In genomic region chr14:52195691-52196090, GRCm38 (mm10) we compare ENCODE assay signal across 7 mouse cellular contexts. TPM values are rescaled to one million over a fixed set of nuclear protein-coding genes. Genes with fewer than 3 reads are reported as not detected.
A peak's percentile ranks its signal among the peaks of the same experiment; 100 is the strongest.
DNase-seq lines count a peak whose midpoint lies in the region; ATAC-seq lines count a peak whose summit lies in the region.

No protein-coding gene starts in this region.

- peak overlapping the region; percentile 100 for H3K4me3 ChIP-seq in heart, embryonic 11.5 days (ENCODE audit: low read depth, low read length)
- H3K4me3 ChIP-seq in kidney, embryonic 15.5 days (replicated peaks) = peak overlapping the region; percentile 78

- WGBS in heart, embryonic 11.5 days (ENCODE audit: insufficient replicate concordance) = 10% methylated on average over 3 of the region's 3 CpGs
- 20% methylated on average over 3 of the region's 3 CpGs for WGBS in kidney, embryonic 15.5 days

- H3K4me2 ChIP-seq in heart, embryonic 11.5 days = peak overlapping the region; percentile 84
- H3K4me2 ChIP-seq in kidney, embryonic 15.5 days = peak overlapping the region; percentile 62

- no peaks in the 10 kb centered on the region for H3K27me3 ChIP-seq in heart, embryonic 11.5 days (ENCODE audit: control insufficient read depth, insufficient read depth, low read length)
- H3K27me3 ChIP-seq in kidney, embryonic 15.5 days = no peaks in the 10 kb centered on the region

- H3K9ac ChIP-seq in heart, embryonic 11.5 days (ENCODE audit: low read depth, low read length) = no peak overlapping the region
- peak overlapping the region; percentile 97; the same call in 1 of the 2 replicates for H3K9ac ChIP-seq in kidney, embryonic 15.5 days

- peak; percentile 83 to 86 for DNase-seq in B cell, adult 2 months
- DNase-seq in ES-CJ7 (ENCODE audit: low read depth, low spot score) = peak; percentile 75
- DNase-seq in cerebellum, postnatal 10 days = peak; percentile 73 to 75
- peak; percentile 65 for DNase-seq in lung, postnatal 10 days
- DNase-seq in spleen, adult 18-20 months = peak; percentile 30 to 59

- H3K36me3 ChIP-seq in heart, embryonic 11.5 days (ENCODE audit: control insufficient read depth, insufficient read depth, low read length) = peaks cover 10% of the 10 kb centered on the region; the same call in 1 of the 2 replicates
- H3K36me3 ChIP-seq in kidney, embryonic 15.5 days = peaks cover 46% of the 10 kb centered on the region

- H3K9me3 ChIP-seq in heart, embryonic 11.5 days (replicated peaks; ENCODE audit: control insufficient read depth, low read length) = no peaks in the 10 kb centered on the region
- H3K9me3 ChIP-seq in kidney, embryonic 15.5 days (replicated peaks) = no peaks in the 10 kb centered on the region

- peaks cover 3% of the 10 kb centered on the region; the same call in 1 of the 2 replicates for H3K4me1 ChIP-seq in heart, embryonic 11.5 days (ENCODE audit: control insufficient read depth, insufficient read depth, low read length)
- H3K4me1 ChIP-seq in kidney, embryonic 15.5 days = peaks cover 21% of the 10 kb centered on the region

- H3K27ac ChIP-seq in heart, embryonic 11.5 days (ENCODE audit: low read depth, low read length) = no peak overlapping the region
- H3K27ac ChIP-seq in kidney, embryonic 15.5 days = 0 out of 2 replicates have a peak overlapping the region, but pooled peaks have one; percentile 99

- no peak for ATAC-seq in heart, embryonic 11.5 days (replicated peaks; ENCODE audit: insufficient number of reproducible peaks, low FRiP score, low TSS enrichment)
- no peak for ATAC-seq in kidney, embryonic 15.5 days (replicated peaks; ENCODE audit: low FRiP score)

RNA-seq across cellular contexts. Expression of gene Supt16, which starts 1.5 kb away (rescaled TPM):
- 28.0 and 50.5 TPM in 2 replicates for polyA plus RNA-seq in heart, embryonic 11.5 days (2014; fragmentation: Nextera tagmentation; extraction: Ambion mirVana)
- 63.2 and 69.1 TPM in 2 replicates for polyA plus RNA-seq in kidney, embryonic 15.5 days (2015; fragmentation: Nextera tagmentation; extraction: Ambion mirVana)
